Mouse (Mus musculus) forebrain, embryonic 16.5 days (tissue): Measurements from ENCODE around the gene Creb1. TPM values are rescaled to one million over a fixed set of nuclear protein-coding genes. Genes with fewer than 3 reads are reported as not detected.

ENCODE experiments used
- ATAC-seq: fragments of 200-750 bp; cut with Nextera tagmentation; 2 replicates; pipeline ENCODE4 v1.8.0; 2017; ENCODE audit warnings: mild to moderate bottlenecking, moderate library complexity
- H3K27ac ChIP-seq: fragments of 300-500 bp; sonication (generic); 2 replicates; pipeline ENCODE4 v1.5.1; 2014; ENCODE audit warnings: low read length, control low read depth
- H3K27me3 ChIP-seq: fragments of 300-500 bp; sonication (generic); replicated peaks from 2 replicates; pipeline ENCODE4 v1.6.1; 2014; ENCODE audit warnings: low read length; ENCODE audit not compliant: control insufficient read depth, insufficient read depth
- H3K36me3 ChIP-seq: fragments of 300-500 bp; sonication (generic); 2 replicates; pipeline ENCODE4 v1.6.1; 2014; ENCODE audit not compliant: control insufficient read depth, insufficient read depth
- H3K4me1 ChIP-seq: fragments of 300-500 bp; sonication (generic); replicated peaks from 2 replicates; pipeline ENCODE4 v1.6.1; 2014; ENCODE audit warnings: low read length; ENCODE audit not compliant: control insufficient read depth, insufficient read depth
- H3K4me2 ChIP-seq: fragments of 300-500 bp; sonication (generic); 2 replicates; pipeline ENCODE4 v1.6.1; 2014; ENCODE audit warnings: mild to moderate bottlenecking, low read length, control low read depth
- H3K4me3 ChIP-seq: fragments of 300-500 bp; sonication (generic); replicated peaks from 2 replicates; pipeline ENCODE4 v1.5.1; 2014; ENCODE audit warnings: mild to moderate bottlenecking, low read length, control low read depth
- H3K9ac ChIP-seq: fragments of 300-500 bp; sonication (generic); replicated peaks from 2 replicates; pipeline ENCODE4 v1.6.1; 2014; ENCODE audit warnings: low read depth, low read length, control low read depth
- H3K9me3 ChIP-seq: fragments of 300-500 bp; sonication (generic); 2 replicates; pipeline ENCODE4 v1.6.1; 2016; ENCODE audit warnings: low read length; ENCODE audit not compliant: control insufficient read depth
- WGBS: fragments of 180-500 bp; shearing (Covaris S2); extraction: QIAGEN DNeasy Blood & Tissue Kit; methylation state at CpG from one replicate; pipeline ENCODE4 v1.1.7; 2014; 5-methylcytosine and 5-hydroxymethylcytosine counted together
- polyA plus RNA-seq: library from polyadenylated mRNA; unstranded; fragments of >200 nt; fragmentation: Nextera tagmentation; extraction: Ambion mirVana; gene quantifications from 2 replicates; pipeline ENCODE4 v1.2.1, GENCODE M21; 2015

Gene Creb1
- polyA plus RNA-seq, 1 experiment from 2014 or later, result 51.6 TPM

DNA sequence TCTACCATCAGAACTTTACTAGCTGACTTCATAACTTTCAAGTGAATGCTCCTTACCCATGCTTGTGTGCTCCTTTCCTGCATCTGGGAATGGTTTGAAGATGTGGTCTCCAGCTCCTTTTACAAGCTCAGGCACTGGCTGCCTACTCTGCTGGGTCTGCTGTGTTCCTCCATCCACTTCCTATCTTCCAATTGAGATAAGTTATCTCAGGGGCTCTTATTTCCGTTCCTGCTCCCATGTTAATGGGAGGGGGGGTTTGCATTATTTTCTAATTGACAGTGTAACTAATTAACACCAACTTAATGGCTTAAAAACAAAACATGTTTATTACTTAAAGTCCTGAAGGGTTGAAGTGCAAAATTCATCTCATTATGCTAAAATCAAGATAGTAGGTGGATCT lies 13.1 kb upstream of the Creb1 start:
- ATAC-seq, result no peak
- Histone ChIP-seq H3K27ac (no peak overlapping the region), H3K9ac (no peak overlapping the region), H3K9me3 (no peaks in the 10 kb centered on the region), H3K4me2 (no peak overlapping the region), H3K27me3 (no peaks in the 10 kb centered on the region), H3K36me3 (no peaks in the 10 kb centered on the region), H3K4me1 (no peaks in the 10 kb centered on the region), H3K4me3 (no peak overlapping the region)
- WGBS, result 74% methylated on average over 1 of the region's 1 CpGs

DNA sequence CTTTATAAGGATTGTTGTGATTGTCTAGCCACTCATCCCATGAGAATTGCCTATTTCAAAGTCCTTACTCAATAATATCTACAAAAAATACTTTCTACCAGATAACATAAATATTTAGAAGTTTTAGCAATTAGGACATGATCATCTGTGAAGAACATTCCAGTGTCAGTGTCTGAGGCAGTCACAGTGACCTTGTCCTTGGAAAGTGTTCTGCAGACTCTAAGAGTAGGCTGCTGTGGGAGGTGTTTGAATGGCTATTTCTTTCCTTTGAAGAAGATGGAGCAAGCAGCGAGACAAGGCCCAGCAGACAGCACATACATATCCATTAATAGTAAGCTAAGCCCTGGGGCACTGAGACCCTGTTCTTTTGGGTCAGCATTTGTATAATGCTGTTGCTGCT lies 12.5 kb upstream of the Creb1 start:
- no peaks in the 10 kb centered on the region for H3K36me3 ChIP-seq
- 67% methylated on average over 1 of the region's 1 CpGs for WGBS
- H3K4me1 ChIP-seq, result no peaks in the 10 kb centered on the region
- H3K9ac ChIP-seq, result no peak overlapping the region
- H3K27me3 ChIP-seq, result no peaks in the 10 kb centered on the region
- H3K4me2 ChIP-seq, result no peak overlapping the region
- no peaks in the 10 kb centered on the region for H3K9me3 ChIP-seq
- no peak overlapping the region for H3K4me3 ChIP-seq
- H3K27ac ChIP-seq, result no peak overlapping the region
- no peak for ATAC-seq

DNA sequence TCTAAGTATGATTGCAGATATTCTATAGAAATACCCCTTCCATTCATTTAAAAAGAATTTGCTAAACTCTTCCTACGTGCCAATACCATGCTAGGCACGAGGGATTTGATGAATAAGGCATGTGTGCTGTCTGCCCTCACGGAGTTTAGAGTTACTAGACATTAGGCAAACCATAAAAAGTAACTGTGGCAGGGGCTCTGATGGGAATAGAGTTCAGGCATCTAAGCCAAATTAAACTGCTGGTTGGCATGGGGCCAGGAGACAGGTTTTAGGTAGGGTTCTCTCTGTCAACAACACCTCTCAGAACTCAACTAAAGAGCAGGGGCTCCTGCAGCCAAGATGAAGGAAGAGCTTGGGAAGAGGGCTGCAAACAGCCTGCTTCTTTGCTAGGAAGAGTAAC lies 10.7 kb upstream of the Creb1 start:
- H3K9me3 ChIP-seq, result no peaks in the 10 kb centered on the region
- H3K36me3 ChIP-seq, result no peaks in the 10 kb centered on the region
- H3K4me2 ChIP-seq, result no peak overlapping the region
- H3K9ac ChIP-seq, result no peak overlapping the region
- H3K4me3 ChIP-seq, result no peak overlapping the region
- no peaks in the 10 kb centered on the region for H3K27me3 ChIP-seq
- no peak for ATAC-seq
- WGBS, result 68% methylated on average over 3 of the region's 3 CpGs
- no peak overlapping the region for H3K27ac ChIP-seq
- H3K4me1 ChIP-seq, result no peaks in the 10 kb centered on the region

DNA sequence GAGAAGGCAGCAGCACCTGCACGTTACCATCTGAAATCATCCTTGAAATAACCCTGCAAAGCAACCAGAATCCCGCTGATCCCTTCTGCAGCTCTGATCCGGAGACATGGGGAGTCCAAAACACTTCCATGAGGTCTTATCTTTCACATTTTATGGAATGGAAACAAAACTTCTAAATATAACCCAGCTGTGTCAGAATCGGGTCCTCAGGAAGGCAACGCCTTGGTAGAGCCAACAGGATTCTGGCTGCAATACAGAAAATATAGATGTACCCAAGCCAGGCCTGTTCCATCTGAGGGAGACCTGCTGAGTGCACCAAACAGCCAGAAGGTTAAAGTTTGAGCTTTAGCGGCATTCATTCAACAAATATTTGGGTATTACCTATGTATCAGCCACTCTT lies 9.8 kb upstream of the Creb1 start:
- 85% methylated on average over 6 of the region's 6 CpGs for WGBS
- ATAC-seq, result no peak
- no peaks in the 10 kb centered on the region for H3K36me3 ChIP-seq
- H3K27ac ChIP-seq, result no peak overlapping the region
- H3K4me1 ChIP-seq, result no peaks in the 10 kb centered on the region
- H3K9me3 ChIP-seq, result no peaks in the 10 kb centered on the region
- H3K4me2 ChIP-seq, result no peak overlapping the region
- no peaks in the 10 kb centered on the region for H3K27me3 ChIP-seq
- no peak overlapping the region for H3K9ac ChIP-seq
- H3K4me3 ChIP-seq, result no peak overlapping the region

DNA sequence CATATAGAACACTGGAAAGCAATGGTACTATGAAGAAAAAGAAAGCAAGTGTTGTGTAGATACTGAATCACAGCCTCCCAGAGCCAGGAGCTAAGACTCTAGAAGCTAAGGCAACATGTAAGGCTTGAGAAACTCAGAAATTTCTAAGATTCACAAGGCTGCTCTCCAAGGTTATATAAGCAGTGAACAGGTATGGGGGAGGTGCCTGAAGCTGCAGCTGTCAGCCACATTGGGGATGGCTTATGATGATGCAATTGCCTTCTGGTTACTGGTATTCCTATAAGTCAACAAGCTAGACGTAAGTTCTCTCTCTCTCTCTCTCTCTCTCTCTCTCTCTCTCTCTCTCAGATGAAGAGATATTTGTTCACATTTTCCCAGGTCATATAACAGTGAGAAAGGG lies 9.3 kb upstream of the Creb1 start:
- 90% methylated on average over 1 of the region's 1 CpGs for WGBS
- Histone ChIP-seq H3K36me3 (no peaks in the 10 kb centered on the region), H3K9ac (no peak overlapping the region), H3K9me3 (no peaks in the 10 kb centered on the region), H3K27ac (no peak overlapping the region), H3K4me1 (no peaks in the 10 kb centered on the region), H3K4me2 (no peak overlapping the region), H3K27me3 (no peaks in the 10 kb centered on the region), H3K4me3 (no peak overlapping the region)
- no peak for ATAC-seq

DNA sequence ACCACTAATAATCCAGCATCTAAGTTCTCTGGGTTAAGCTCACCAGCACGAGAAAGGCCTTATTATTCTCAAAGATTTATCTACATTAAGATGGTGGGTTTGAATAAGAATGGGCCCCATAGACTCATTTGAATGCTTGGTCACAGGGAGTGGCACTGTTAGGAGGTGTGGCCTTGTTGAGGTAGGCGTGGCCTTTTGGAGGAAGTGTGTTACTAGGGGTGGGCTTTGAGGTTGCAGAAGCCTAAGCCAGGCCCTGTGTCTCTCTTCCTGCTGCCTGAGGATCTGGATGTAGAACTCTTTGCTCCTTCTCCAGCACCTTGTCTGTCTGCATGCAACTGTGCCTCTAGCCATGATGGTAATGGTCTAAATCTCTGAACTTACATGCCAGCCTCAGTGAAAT lies 7.8 kb upstream of the Creb1 start:
- H3K4me2 ChIP-seq, result no peak overlapping the region
- no peak overlapping the region for H3K4me3 ChIP-seq
- H3K9me3 ChIP-seq, result no peaks in the 10 kb centered on the region
- H3K27me3 ChIP-seq, result no peaks in the 10 kb centered on the region
- ATAC-seq, result no peak
- 74% methylated on average over 2 of the region's 2 CpGs for WGBS
- no peaks in the 10 kb centered on the region for H3K36me3 ChIP-seq
- H3K4me1 ChIP-seq, result no peaks in the 10 kb centered on the region
- H3K27ac ChIP-seq, result no peak overlapping the region
- no peak overlapping the region for H3K9ac ChIP-seq

DNA sequence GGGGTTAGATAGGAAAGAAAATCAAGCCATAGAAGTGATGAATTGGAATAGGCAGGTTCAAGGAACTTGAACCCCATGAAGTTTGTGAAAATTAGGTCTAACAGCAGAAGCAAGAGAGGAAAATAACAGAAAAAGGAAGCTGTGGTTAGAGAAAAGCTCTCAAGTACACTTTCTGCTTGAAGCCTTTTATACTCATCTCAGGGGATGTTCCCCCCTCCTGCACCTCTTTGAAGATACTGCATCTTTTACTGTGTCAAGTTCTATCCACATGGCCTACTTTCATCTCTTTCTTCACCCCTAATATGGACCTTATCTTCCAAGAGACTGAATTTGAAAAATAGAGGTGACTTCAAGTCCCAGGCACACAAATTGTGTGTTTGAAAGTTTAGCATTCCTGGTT lies 4.8 kb upstream of the Creb1 start:
- Histone ChIP-seq H3K4me2 (no peak overlapping the region), H3K4me1 (peaks cover 8% of the 10 kb centered on the region), H3K27ac (no peak overlapping the region), H3K36me3 (no peaks in the 10 kb centered on the region), H3K9me3 (no peaks in the 10 kb centered on the region), H3K27me3 (no peaks in the 10 kb centered on the region), H3K4me3 (no peak overlapping the region), H3K9ac (no peak overlapping the region)
- ATAC-seq, result no peak

DNA sequence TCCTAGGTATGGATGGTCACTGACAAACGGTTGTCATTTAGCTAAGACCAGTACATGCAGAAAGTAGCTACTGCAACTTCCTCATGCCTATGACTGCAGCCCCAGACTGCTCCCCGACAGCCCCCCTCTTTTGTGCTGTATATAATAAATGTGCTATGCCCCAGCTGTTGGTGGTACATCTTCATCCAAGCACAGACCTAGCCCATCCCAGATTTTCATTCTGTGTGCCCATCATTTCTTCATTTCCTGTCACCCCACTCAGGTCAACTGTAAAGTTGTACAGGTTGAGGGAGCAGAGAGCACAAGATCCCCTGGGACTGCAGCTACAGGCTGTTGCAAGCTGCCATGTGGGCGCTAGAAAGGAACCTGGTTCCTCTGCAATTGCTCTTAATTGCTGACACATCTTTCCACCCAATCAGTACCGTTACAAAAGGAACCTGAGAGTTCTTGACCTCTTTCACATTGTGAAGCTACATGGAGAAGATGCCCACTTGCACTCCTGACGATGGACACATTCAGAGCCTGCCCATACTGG lies 2.6 kb upstream of the Creb1 start:
- Histone ChIP-seq H3K9ac (no peak overlapping the region), H3K36me3 (no peaks in the 10 kb centered on the region), H3K9me3 (no peaks in the 10 kb centered on the region), H3K4me1 (peaks cover 13% of the 10 kb centered on the region), H3K27ac (no peak overlapping the region), H3K4me2 (no peak overlapping the region), H3K4me3 (no peak overlapping the region), H3K27me3 (no peaks in the 10 kb centered on the region)
- WGBS, result 92% methylated on average over 5 of the region's 5 CpGs
- ATAC-seq, result no peak

DNA sequence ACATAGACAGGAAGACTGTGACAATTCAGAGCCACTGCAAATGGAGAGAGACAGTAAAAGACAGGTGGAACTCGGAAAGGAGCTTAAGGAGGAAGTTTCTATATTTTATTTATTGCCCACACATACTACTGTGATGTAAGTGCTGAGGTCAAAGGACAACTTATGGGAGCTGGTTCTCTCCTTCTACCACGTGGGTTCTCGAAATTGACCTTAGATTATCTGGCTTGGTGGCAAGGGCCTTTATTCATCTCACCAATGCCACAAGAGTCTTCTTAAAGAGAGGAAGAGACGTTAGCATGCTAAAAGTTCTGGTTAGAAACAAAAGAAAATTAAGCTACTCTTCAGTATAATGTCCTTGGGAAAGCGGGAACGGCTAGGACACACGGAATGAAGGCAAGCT lies 897 bp upstream of the Creb1 start:
- Histone ChIP-seq H3K9me3 (no peaks in the 10 kb centered on the region), H3K4me1 (peaks cover 17% of the 10 kb centered on the region), H3K36me3 (no peaks in the 10 kb centered on the region), H3K9ac (peak overlapping the region; percentile 93), H3K4me3 (peak overlapping the region; percentile 95), H3K27me3 (no peaks in the 10 kb centered on the region), H3K4me2 (peak overlapping the region; percentile 99), H3K27ac (no peak overlapping the region)
- ATAC-seq, result no peak
- 19% methylated on average over 7 of the region's 7 CpGs for WGBS

DNA sequence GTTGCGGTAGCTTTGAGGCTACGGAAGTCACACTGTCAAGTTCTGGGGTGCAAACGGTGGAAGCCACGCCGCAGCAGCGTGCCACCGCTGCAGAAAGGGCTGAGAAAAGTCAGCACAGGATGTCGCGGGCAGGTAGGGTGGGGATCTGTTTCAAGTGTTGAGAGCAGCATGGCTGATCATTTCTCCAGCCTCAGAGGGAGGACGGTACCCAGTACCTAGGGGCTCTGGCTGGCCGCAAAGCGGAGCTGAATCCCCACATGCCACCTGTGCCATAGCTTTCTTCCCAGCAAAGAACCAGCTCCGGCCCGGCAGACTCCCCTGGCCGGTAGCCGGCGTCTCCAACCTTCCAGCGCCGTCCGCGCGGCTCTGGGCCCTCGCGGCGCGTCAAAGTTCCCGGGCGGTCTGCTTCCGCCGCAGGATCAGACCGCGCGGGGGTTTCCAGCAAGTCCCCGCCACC lies 350 bp upstream of the Creb1 start:
- under 1% methylated on average over 34 of the region's 34 CpGs for WGBS
- H3K27me3 ChIP-seq, result no peaks in the 10 kb centered on the region
- peak overlapping the region; percentile 99 for H3K4me2 ChIP-seq

More for the DNA sequence above, 350 bp upstream of the Creb1 start:
- Histone ChIP-seq H3K9ac (peak overlapping the region; percentile 93), H3K4me3 (peak overlapping the region; percentile 95), H3K4me1 (peaks cover 17% of the 10 kb centered on the region), H3K9me3 (no peaks in the 10 kb centered on the region), H3K27ac (peak overlapping the region; percentile 99), H3K36me3 (no peaks in the 10 kb centered on the region)
- ATAC-seq, result peak; percentile 57
